Mouse (Mus musculus) MEL (cell line): ENCODE results near the gene Zfp638. TPM values are rescaled to one million over a fixed set of nuclear protein-coding genes. Genes with fewer than 3 reads are reported as not detected.

ENCODE experiments used
- DNase-seq: peaks from one replicate; pipeline ENCODE4 v3.0.0; 2011; ENCODE audit warnings: low read depth, low spot score
- H3K27ac ChIP-seq: 2 replicates; pipeline ENCODE4 v1.5.1; 2012; ENCODE audit warnings: low read depth, mild to moderate bottlenecking, control low read depth, low read length, moderate library complexity; ENCODE audit not compliant: control insufficient read depth
- H3K27me3 ChIP-seq, 2 experiments: fragments of 150-350 bp in 1 of 2; sonication (generic) in 1 of 2; 2 replicates each; pipeline ENCODE4 v1.6.1; 2012; ENCODE audit warnings: low read length in 2 of 2, mild to moderate bottlenecking in 2 of 2, improper control_type of control experiment in 1 of 2, moderate library complexity in 1 of 2; ENCODE audit not compliant: insufficient read depth in 2 of 2, control insufficient read depth in 1 of 2
- H3K36me3 ChIP-seq, 2 experiments: 2 replicates each; pipeline ENCODE4 v1.6.1; 2012 to 2014; ENCODE audit warnings: low read length in 2 of 2, improper control_type of control experiment in 1 of 2, inconsistent platforms in 1 of 2, mild to moderate bottlenecking in 1 of 2; ENCODE audit not compliant: insufficient read depth in 2 of 2, control insufficient read depth in 1 of 2
- H3K4me1 ChIP-seq, 2 experiments: fragments of 150-350 bp in 1 of 2; sonication (generic) in 1 of 2; 2 replicates each; pipeline ENCODE4 v1.6.1; 2012; ENCODE audit warnings: low read length in 2 of 2, improper control_type of control experiment in 1 of 2, mild to moderate bottlenecking in 1 of 2; ENCODE audit not compliant: insufficient read depth in 2 of 2, control insufficient read depth in 1 of 2
- H3K4me3 ChIP-seq, 2 experiments: fragments of 150-350 bp in 1 of 2; sonication (generic) in 1 of 2; 2 replicates each; pipeline ENCODE4 v1.5.1; 2012; ENCODE audit warnings: low read depth in 2 of 2, low read length in 2 of 2, mild to moderate bottlenecking in 2 of 2, moderate library complexity in 2 of 2, control low read depth in 1 of 2, improper control_type of control experiment in 1 of 2; ENCODE audit not compliant: control insufficient read depth in 1 of 2, insufficient read depth in 1 of 2
- H3K79me2 ChIP-seq: 2 replicates; pipeline ENCODE4 v1.6.1; 2012; ENCODE audit warnings: mild to moderate bottlenecking, low read length, moderate library complexity; ENCODE audit not compliant: control insufficient read depth, poor library complexity, insufficient read depth
- H3K9ac ChIP-seq: 2 replicates; pipeline ENCODE4 v1.6.1; 2012; ENCODE audit warnings: low read depth, mild to moderate bottlenecking, control low read depth, low read length, moderate library complexity; ENCODE audit not compliant: control insufficient read depth, poor library complexity, severe bottlenecking
- H3K9me3 ChIP-seq: fragments of 150-350 bp; sonication (generic); replicated peaks from 2 replicates; pipeline ENCODE4 v1.6.1; 2012; ENCODE audit warnings: mild to moderate bottlenecking, low read length, improper control_type of control experiment, moderate library complexity; ENCODE audit not compliant: insufficient read depth
- CHD2 ChIP-seq: IDR thresholded peaks from 2 replicates; pipeline ENCODE4 v1.6.1; 2011; ENCODE audit warnings: low read length, improper control_type of control experiment
- EP300 ChIP-seq, 2 experiments: IDR thresholded peaks; 2 replicates each; pipeline ENCODE4 v1.6.1; 2011; ENCODE audit warnings: improper control_type of control experiment in 2 of 2, low read length in 2 of 2, low read depth in 1 of 2, mild to moderate bottlenecking in 1 of 2
- ETS1 ChIP-seq: IDR thresholded peaks from 2 replicates; pipeline ENCODE4 v1.6.1; 2012; ENCODE audit warnings: low read depth, mild to moderate bottlenecking, inconsistent platforms, low read length, improper control_type of control experiment, moderate library complexity
- GATA1 ChIP-seq: IDR thresholded peaks from 2 replicates; pipeline ENCODE4 v1.6.1; 2011; ENCODE audit warnings: low read depth, low read length, improper control_type of control experiment
- HCFC1 ChIP-seq: IDR thresholded peaks from 2 replicates; pipeline ENCODE4 v1.6.1; 2012; ENCODE audit warnings: low read depth, mild to moderate bottlenecking, inconsistent platforms, low read length, improper control_type of control experiment, moderate library complexity
- MAFK ChIP-seq: IDR thresholded peaks from 2 replicates; pipeline ENCODE4 v1.6.1; 2011; ENCODE audit warnings: low read depth, mild to moderate bottlenecking, low read length, improper control_type of control experiment, borderline replicate concordance
- MAX ChIP-seq: IDR thresholded peaks from 2 replicates; pipeline ENCODE4 v1.6.1; 2011; ENCODE audit warnings: low read length, improper control_type of control experiment
- MEF2A ChIP-seq: IDR thresholded peaks from 2 replicates; pipeline ENCODE4 v1.6.1; 2014; ENCODE audit warnings: low read depth, mild to moderate bottlenecking, inconsistent platforms, low read length, improper control_type of control experiment; ENCODE audit not compliant: poor library complexity, insufficient replicate concordance, severe bottlenecking; ENCODE audit errors: extremely low read depth
- MXI1 ChIP-seq: IDR thresholded peaks from 2 replicates; pipeline ENCODE4 v1.6.1; 2011; ENCODE audit warnings: mild to moderate bottlenecking, low read depth, low read length, improper control_type of control experiment
- MYC ChIP-seq: IDR thresholded peaks from 2 replicates; pipeline ENCODE4 v1.6.1; 2011; ENCODE audit warnings: low read depth, mild to moderate bottlenecking, low read length, improper control_type of control experiment, moderate library complexity
- NELFE ChIP-seq: IDR thresholded peaks from 2 replicates; pipeline ENCODE4 v1.6.1; 2011; ENCODE audit warnings: low read depth, low read length, improper control_type of control experiment
- NRF1 ChIP-seq: IDR thresholded peaks from 2 replicates; pipeline ENCODE4 v1.6.1; 2014; ENCODE audit warnings: low read depth, mild to moderate bottlenecking, inconsistent platforms, low read length, improper control_type of control experiment, moderate library complexity; ENCODE audit not compliant: poor library complexity, insufficient read depth, severe bottlenecking
- POLR2AphosphoS2 ChIP-seq: IDR thresholded peaks from 2 replicates; pipeline ENCODE4 v1.6.1; 2011; ENCODE audit warnings: low read length, improper control_type of control experiment
- RAD21 ChIP-seq: IDR thresholded peaks from 2 replicates; pipeline ENCODE4 v1.6.1; 2011; ENCODE audit warnings: mild to moderate bottlenecking, low read depth, low read length, improper control_type of control experiment
- SMC3 ChIP-seq: IDR thresholded peaks from 2 replicates; pipeline ENCODE4 v1.6.1; 2011; ENCODE audit warnings: low read depth, low read length, improper control_type of control experiment
- TAL1 ChIP-seq: IDR thresholded peaks from 2 replicates; pipeline ENCODE4 v1.6.1; 2012; ENCODE audit warnings: mild to moderate bottlenecking, inconsistent platforms, low read length, moderate library complexity, mixed read lengths
- TBP ChIP-seq: IDR thresholded peaks from 2 replicates; pipeline ENCODE4 v1.8.0; 2011; ENCODE audit warnings: low read depth, low read length, improper control_type of control experiment
- ZC3H11A ChIP-seq: IDR thresholded peaks from 2 replicates; pipeline ENCODE4 v1.6.1; 2012; ENCODE audit warnings: low read depth, mild to moderate bottlenecking, inconsistent platforms, low read length, improper control_type of control experiment
- ZMIZ1 ChIP-seq: IDR thresholded peaks from 2 replicates; pipeline ENCODE4 v1.6.1; 2012; ENCODE audit warnings: low read depth, mild to moderate bottlenecking, inconsistent platforms, low read length, improper control_type of control experiment, moderate library complexity
- ZNF384 ChIP-seq: IDR thresholded peaks from 2 replicates; pipeline ENCODE4 v1.6.1; 2012; ENCODE audit warnings: low read depth, mild to moderate bottlenecking, inconsistent platforms, low read length, improper control_type of control experiment
- polyA plus RNA-seq, 2 experiments: library from polyadenylated mRNA; stranded (reverse) in 1 of 2; unstranded in 1 of 2; fragments of >175 nt in 1 of 2; fragments of >200 nt in 1 of 2; gene quantifications; 2 replicates each; pipeline versions ENCODE4 v1.2.1 to v1.2.4; 2012; ENCODE audit warnings: low replicate concordance in 2 of 2, low read depth in 1 of 2; ENCODE audit not compliant: insufficient read length in 2 of 2, insufficient read depth in 1 of 2, missing spikeins in 1 of 2
- total RNA-seq: library from RNA; depleted of rRNA; stranded (reverse); fragments of 300-350 nt; gene quantifications from 2 replicates; pipeline ENCODE4 v1.2.3, GENCODE M21; 2012

The Zfp638 gene
- total and polyA plus RNA-seq, 3 experiments: 50.1 to 69.0 (median 61.2) TPM

DNA sequence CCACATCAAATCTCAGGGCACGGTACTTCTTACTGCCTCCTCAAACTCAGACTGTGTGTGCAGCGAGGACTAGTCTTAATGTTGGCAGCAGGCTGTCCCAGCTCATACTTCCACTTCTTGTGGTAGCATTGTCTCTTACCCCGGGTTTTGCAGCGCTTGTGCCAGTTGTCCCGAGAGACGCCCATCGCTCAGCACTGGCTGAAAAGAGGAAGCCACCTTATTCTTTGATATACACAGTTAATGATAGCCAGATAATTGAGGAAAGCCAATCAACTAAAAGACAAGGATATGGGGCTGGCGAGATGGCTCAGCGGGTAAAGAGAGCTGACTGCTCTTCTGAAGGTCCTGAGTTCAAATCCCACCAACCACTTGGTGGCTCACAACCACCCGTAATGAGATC lies 22.0 kb upstream of the Zfp638 start:
- DNase-seq: peak; percentile 85
- no peaks in the 10 kb centered on the region for H3K79me2 ChIP-seq
- H3K36me3 ChIP-seq: peaks cover 0 to 2% of the 10 kb centered on the region in 2 experiments; a peak in 2 of 4 replicates
- H3K27ac ChIP-seq: no peak overlapping the region
- no peak overlapping the region for H3K4me3 ChIP-seq
- H3K4me1 ChIP-seq: peaks cover 0 to 4% of the 10 kb centered on the region in 2 experiments; a peak in 1 of 4 replicates
- H3K27me3 ChIP-seq: no peaks in the 10 kb centered on the region; a peak in 2 of 4 replicates
- H3K9ac ChIP-seq: no peak overlapping the region
- no peaks in the 10 kb centered on the region for H3K9me3 ChIP-seq
- TF ChIP-seq TBP (peak; percentile 99), GATA1 (peak; percentile 51; the same call in 1 of the 2 replicates), RAD21 (no peak), MAFK (no peak)

DNA sequence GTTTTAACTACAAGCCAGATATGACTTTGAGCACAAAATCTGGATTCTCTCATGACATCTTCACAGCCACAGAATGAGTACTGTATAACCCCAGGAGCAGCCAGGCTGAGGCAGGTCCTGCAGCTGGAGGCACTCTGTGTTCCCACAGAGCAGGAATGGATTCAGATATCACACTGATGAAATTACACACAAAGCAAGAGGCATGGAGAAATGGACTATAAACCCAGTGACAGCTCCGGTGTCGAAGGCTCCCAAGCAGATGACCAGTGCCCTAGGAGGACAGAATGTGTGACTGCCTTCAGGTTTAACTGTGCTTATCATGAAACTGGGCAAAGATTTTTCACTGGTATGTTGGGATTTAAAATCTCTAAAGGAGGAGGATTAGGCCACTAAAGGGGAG lies 20.8 kb upstream of the Zfp638 start:
- Histone ChIP-seq H3K4me1 (peaks cover 0 to 4% of the 10 kb centered on the region in 2 experiments; a peak in 1 of 4 replicates), H3K36me3 (peaks cover 0 to 2% of the 10 kb centered on the region in 2 experiments; a peak in 2 of 4 replicates), H3K4me3 (no peak overlapping the region), H3K9ac (no peak overlapping the region), H3K9me3 (no peaks in the 10 kb centered on the region), H3K27me3 (no peaks in the 10 kb centered on the region), H3K79me2 (no peaks in the 10 kb centered on the region), H3K27ac (no peak overlapping the region)
- no peak for DNase-seq
- no peak for TF ChIP-seq ZNF384
- TF ChIP-seq EP300 (IDR thresholded peaks at IDR 0.05; ENCODE audit: low read depth in 1 of 2, low read length in 2 of 2): no peak
- no peak for TF ChIP-seq MYC
- no peak for TF ChIP-seq NELFE
- TF ChIP-seq POLR2AphosphoS2: no peak
- no peak for TF ChIP-seq NRF1
- no peak for TF ChIP-seq HCFC1

- no peak for TF ChIP-seq ETS1
- no peak for TF ChIP-seq ZMIZ1
- no peak for TF ChIP-seq SMC3
- TF ChIP-seq POLR2AphosphoS2: no peak
- no peak for TF ChIP-seq CHD2
- no peak for TF ChIP-seq GATA1
- no peak for TF ChIP-seq EP300 (IDR thresholded peaks at IDR 0.05; ENCODE audit: low read depth in 1 of 2, low read length in 2 of 2)
- TF ChIP-seq MXI1: no peak
- no peak for TF ChIP-seq TAL1
- no peak for TF ChIP-seq NRF1
- TF ChIP-seq MAX: no peak
- TF ChIP-seq ZC3H11A: no peak
- TF ChIP-seq MEF2A: no peak
Measured at GRCm38 (mm10) chr6:83849446-83849845, 17.5 kb upstream of the Zfp638 start.

More at GRCm38 (mm10) chr6:83849446-83849845, 17.5 kb upstream of the Zfp638 start:
- Histone ChIP-seq H3K9ac (no peak overlapping the region), H3K79me2 (no peaks in the 10 kb centered on the region), H3K27me3 (no peaks in the 10 kb centered on the region), H3K27ac (no peak overlapping the region), H3K36me3 (peaks cover 0 to 2% of the 10 kb centered on the region in 2 experiments; a peak in 2 of 4 replicates), H3K4me3 (no peak overlapping the region), H3K4me1 (peaks cover 0 to 4% of the 10 kb centered on the region in 2 experiments; a peak in 1 of 4 replicates), H3K9me3 (no peaks in the 10 kb centered on the region)
- DNase-seq: no peak
